Mouse (Mus musculus): ENCODE measurements around the gene Gm9044. TPM values are rescaled to one million over a fixed set of nuclear protein-coding genes. Genes with fewer than 3 reads are reported as not detected.
"Not testable (repeated sequence)": the region's sequence is repeated elsewhere in the genome, so short reads cannot be mapped to it uniquely, and the experiment has no call there.

The Gm9044 gene
- polyA plus RNA-seq, 1 experiment = not detected

DNA sequence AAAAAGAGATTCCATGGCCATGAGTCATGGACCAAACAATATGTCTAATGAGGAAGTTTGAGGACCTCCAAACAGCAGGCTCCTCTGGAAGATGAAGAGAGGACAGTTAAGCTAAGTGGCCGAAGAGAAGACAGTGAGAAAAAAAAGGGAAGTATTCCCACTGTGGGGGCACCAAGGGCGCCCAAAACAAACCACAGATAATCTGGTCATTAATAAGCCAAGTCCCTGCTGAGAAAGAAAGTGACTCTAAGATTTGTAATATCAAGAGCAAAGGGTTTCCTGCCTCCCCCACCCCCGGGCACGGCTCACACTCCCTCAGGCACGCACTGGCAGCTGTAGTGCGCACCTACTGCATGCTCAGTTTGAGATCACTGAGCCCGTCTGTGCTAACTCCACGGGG lies 13.2 kb downstream of the Gm9044 start:
- Histone ChIP-seq H3K27me3 (ENCODE audit: control insufficient read depth, insufficient read depth, low read length) (no peaks in the 10 kb centered on the region), H3K36me3 (ENCODE audit: control insufficient read depth, insufficient read depth, low read length) (no peaks in the 10 kb centered on the region), H3K4me3 (ENCODE audit: extremely low read depth, insufficient read depth, insufficient read length) (no peak overlapping the region), H3K4me1 (ENCODE audit: control insufficient read depth, insufficient read depth, insufficient read length) (no peaks in the 10 kb centered on the region), H3K27ac (ENCODE audit: insufficient read depth, low read length) (no peak overlapping the region)
- no peak for TF ChIP-seq CTCF (IDR thresholded peaks at IDR 0.05; ENCODE audit: extremely low read depth, insufficient read depth, insufficient read length, insufficient replicate concordance)
- TF ChIP-seq POLR2A (IDR thresholded peaks at IDR 0.05; ENCODE audit: low read depth, low read length) = no peak
- DNase-seq (ENCODE audit: low read depth in 1 of 2, low spot score in 2 of 2) = no peak
- WGBS = 36% methylated on average over 8 of the region's 8 CpGs

- H3K4me3 ChIP-seq (ENCODE audit: extremely low read depth, insufficient read depth, insufficient read length); H3K27ac ChIP-seq (ENCODE audit: insufficient read depth, low read length); H3K36me3 ChIP-seq (ENCODE audit: control insufficient read depth, insufficient read depth, low read length); H3K4me1 ChIP-seq (ENCODE audit: control insufficient read depth, insufficient read depth, insufficient read length); H3K27me3 ChIP-seq (ENCODE audit: control insufficient read depth, insufficient read depth, low read length); DNase-seq (ENCODE audit: low read depth in 1 of 2, low spot score in 2 of 2): not testable (repeated sequence)
- 50% methylated on average over 2 of the region's 2 CpGs for WGBS
Measured at GRCm38 (mm10) chr10:118302133-118302532, 30.1 kb downstream of the Gm9044 start.

GRCm38 (mm10) chr10:118294938-118295337 lies 37.3 kb downstream of the Gm9044 start, which contains the start of gene Iltifb:
Gene Iltifb (minus strand): TSS chr10:118295038.
- H3K36me3 ChIP-seq (ENCODE audit: control insufficient read depth, insufficient read depth, low read length) = no peaks in the 10 kb centered on the region
- H3K4me1 ChIP-seq (ENCODE audit: control insufficient read depth, insufficient read depth, insufficient read length) = no peaks in the 10 kb centered on the region
- TF ChIP-seq CTCF (IDR thresholded peaks at IDR 0.05; ENCODE audit: extremely low read depth, insufficient read depth, insufficient read length, insufficient replicate concordance) (no peak), POLR2A (IDR thresholded peaks at IDR 0.05; ENCODE audit: low read depth, low read length) (no peak)
- H3K4me3 ChIP-seq (ENCODE audit: extremely low read depth, insufficient read depth, insufficient read length) = no peak within 1 kb of the TSS
- no peak for DNase-seq (ENCODE audit: low read depth in 1 of 2, low spot score in 2 of 2)
- H3K27ac ChIP-seq (ENCODE audit: insufficient read depth, low read length) = no peak within 1 kb of the TSS
- H3K27me3 ChIP-seq (ENCODE audit: control insufficient read depth, insufficient read depth, low read length) = no peaks in the 10 kb centered on the region
- WGBS = 95% methylated on average over 6 of the region's 6 CpGs

GRCm38 (mm10) chr10:118283016-118283415 lies 49.2 kb downstream of the Gm9044 start:
- DNase-seq (ENCODE audit: low read depth in 1 of 2, low spot score in 2 of 2); H3K4me1 ChIP-seq (ENCODE audit: control insufficient read depth, insufficient read depth, insufficient read length); H3K4me3 ChIP-seq (ENCODE audit: extremely low read depth, insufficient read depth, insufficient read length); H3K36me3 ChIP-seq (ENCODE audit: control insufficient read depth, insufficient read depth, low read length); H3K27me3 ChIP-seq (ENCODE audit: control insufficient read depth, insufficient read depth, low read length); H3K27ac ChIP-seq (ENCODE audit: insufficient read depth, low read length): not testable (repeated sequence)
- WGBS = 59% methylated on average over 3 of the region's 5 CpGs

DNA sequence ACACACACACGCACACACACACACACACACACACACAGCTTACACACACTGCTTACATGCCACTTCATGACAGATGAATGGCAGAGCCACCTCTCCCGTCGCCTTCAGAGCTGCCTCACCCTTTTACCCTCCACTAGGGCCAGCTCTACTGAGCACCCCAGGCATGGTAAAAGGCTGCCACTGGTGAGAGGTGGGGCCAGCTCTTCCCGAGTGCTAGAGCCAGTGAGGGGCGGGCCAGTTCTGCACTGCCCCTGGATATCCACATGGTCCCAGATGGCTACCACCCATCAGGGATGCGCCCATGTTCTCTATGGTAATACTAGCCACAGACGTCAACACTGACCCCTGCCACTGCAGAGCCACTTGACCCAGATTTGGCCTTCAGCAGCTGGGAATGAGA lies 49.6 kb downstream of the Gm9044 start:
- 82% methylated on average over 7 of the region's 7 CpGs for WGBS

More for the DNA sequence above, 49.6 kb downstream of the Gm9044 start:
- not testable (repeated sequence) for DNase-seq (ENCODE audit: low read depth in 1 of 2, low spot score in 2 of 2); H3K36me3 ChIP-seq (ENCODE audit: control insufficient read depth, insufficient read depth, low read length); H3K27me3 ChIP-seq (ENCODE audit: control insufficient read depth, insufficient read depth, low read length); H3K4me1 ChIP-seq (ENCODE audit: control insufficient read depth, insufficient read depth, insufficient read length); H3K4me3 ChIP-seq (ENCODE audit: extremely low read depth, insufficient read depth, insufficient read length); H3K27ac ChIP-seq (ENCODE audit: insufficient read depth, low read length)

Other genes starting within 250 kb of the Gm9044 start
- gene Mdm1, start 190.6 kb downstream of the Gm9044 start, polyA plus RNA-seq (2012; rRNA removed) = 2.9 and 3.4 TPM in 2 replicates
- not detected in 2 replicates for gene Il22, start 127.5 kb downstream of the Gm9044 start, polyA plus RNA-seq (2012; rRNA removed)
- not detected in 2 replicates for gene Gm32717, start 91.6 kb downstream of the Gm9044 start, polyA plus RNA-seq (2012; rRNA removed)
- not detected in 2 replicates for gene Gm32802, start 73.7 kb downstream of the Gm9044 start, polyA plus RNA-seq (2012; rRNA removed)
- not detected in 2 replicates for gene Iltifb, start 37.4 kb downstream of the Gm9044 start, polyA plus RNA-seq (2012; rRNA removed)
- gene Gm9040, start 5.4 kb downstream of the Gm9044 start, polyA plus RNA-seq (2012; rRNA removed) = not detected in 2 replicates
- 0.04 TPM in 1 of 2 replicates, not detected in the other for gene Gm9045, start 5.4 kb upstream of the Gm9044 start, polyA plus RNA-seq (2012; rRNA removed)
- gene Gm9046, start 10.8 kb upstream of the Gm9044 start, polyA plus RNA-seq (2012; rRNA removed) = not detected in 2 replicates
- not detected in 2 replicates for gene Gm9048, start 16.3 kb upstream of the Gm9044 start, polyA plus RNA-seq (2012; rRNA removed)
- gene Gm9049, start 21.7 kb upstream of the Gm9044 start, polyA plus RNA-seq (2012; rRNA removed) = 0.04 TPM in 1 of 2 replicates, not detected in the other
- 0.33 and 0.38 TPM in 2 replicates for gene Ifng, start 108.6 kb upstream of the Gm9044 start, polyA plus RNA-seq (2012; rRNA removed)

All from spleen, adult 2 months (tissue).